Mouse (Mus musculus) cerebellum, adult (tissue): Measurements from ENCODE around the gene Cyp2c68.
"Not testable (repeated sequence)": the region's sequence is repeated elsewhere in the genome, so short reads cannot be mapped to it uniquely, and the experiment has no call there.

Source experiments
- ATAC-seq: cut with Nextera tagmentation; 2 replicates; pipeline ENCODE4 v1.9.2; 2017; ENCODE audit warnings: mild to moderate bottlenecking, moderate library complexity, mixed read lengths; ENCODE audit not compliant: insufficient number of reproducible peaks, low FRiP score, low TSS enrichment

Cyp2c68 gene

DNA sequence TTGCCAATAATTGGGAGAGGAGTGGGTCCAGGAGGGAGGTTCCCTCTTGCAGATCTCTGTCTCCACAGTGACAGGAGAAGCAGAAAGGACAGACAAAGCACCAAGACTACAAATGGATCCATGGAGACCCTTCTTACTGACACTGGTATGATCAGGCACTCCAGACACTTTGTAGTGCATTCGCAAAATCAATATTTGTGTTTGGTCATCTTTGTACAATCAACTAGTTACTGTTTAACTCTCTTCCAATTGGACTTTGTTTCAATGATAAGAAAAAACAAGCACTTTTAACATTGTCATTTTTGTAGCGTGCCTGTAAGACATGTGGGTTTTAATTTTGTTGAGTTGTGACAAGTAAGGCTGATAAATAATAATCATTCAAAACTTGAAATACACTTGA is at the start of gene Cyp2c68:
Cyp2c68 (minus strand) TSS at position 135 of the 400 bp plus-strand sequence.
- no peak for ATAC-seq

DNA sequence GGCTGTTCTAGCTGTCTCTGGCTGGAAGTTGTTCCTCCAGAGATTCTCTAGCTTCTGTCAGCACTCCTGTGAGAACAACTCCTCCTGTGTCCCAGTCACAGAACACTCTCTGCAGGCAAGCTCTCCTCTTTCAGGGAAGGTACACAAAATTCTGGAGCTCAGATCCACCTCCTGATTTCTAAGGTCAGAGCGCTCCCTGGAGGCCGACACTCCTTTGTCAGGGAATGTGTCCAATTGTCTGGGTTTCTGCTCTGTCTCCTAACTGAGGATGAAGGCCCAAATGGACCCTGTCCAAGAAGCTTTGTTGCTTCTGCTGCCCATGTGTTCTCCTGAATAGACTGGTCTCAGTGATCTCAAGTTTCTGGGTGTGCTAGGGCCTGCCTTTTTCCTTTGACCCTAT is 44.6 kb upstream of the Cyp2c68 start:
- not testable (repeated sequence) for ATAC-seq

DNA sequence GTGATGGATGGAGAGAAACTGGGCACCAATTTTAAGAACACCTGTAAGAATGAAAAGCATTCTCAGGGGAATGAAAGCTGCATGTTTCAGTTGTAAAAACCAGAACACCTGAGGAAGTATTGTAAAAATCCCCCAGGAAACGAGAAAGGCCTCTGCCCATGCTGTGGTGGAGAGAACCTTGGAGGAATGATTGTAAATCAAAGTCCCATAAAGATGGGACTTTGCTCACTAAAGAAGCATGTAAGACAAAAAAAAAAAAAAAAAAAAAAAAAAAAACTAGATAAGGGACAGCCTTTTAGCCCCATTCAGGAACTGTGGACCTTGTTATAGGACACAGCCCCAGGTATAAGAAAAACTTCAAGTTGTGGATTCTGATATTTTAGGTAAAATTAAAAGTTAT is 4.5 kb upstream of the Cyp2c68 start:
- ATAC-seq = no peak

DNA sequence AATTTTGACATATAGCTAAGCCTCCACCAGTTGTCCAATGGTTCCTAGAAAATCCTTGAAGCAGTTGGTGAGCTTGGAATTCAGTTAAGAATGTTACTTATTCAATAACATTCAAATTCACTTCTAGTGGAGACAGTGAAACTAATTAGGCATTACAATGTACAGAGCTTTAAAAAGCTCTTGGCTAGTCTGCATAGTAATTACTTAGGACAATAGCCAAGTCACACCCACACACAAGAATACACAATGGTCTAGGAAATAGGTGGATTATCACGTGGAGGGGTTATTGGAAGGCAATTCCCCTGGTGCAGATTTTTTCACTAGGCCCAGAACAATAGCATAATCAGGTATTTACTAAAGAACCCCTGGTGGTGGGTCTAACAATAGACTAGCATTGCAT is 3.5 kb upstream of the Cyp2c68 start:
- not testable (repeated sequence) for ATAC-seq

DNA sequence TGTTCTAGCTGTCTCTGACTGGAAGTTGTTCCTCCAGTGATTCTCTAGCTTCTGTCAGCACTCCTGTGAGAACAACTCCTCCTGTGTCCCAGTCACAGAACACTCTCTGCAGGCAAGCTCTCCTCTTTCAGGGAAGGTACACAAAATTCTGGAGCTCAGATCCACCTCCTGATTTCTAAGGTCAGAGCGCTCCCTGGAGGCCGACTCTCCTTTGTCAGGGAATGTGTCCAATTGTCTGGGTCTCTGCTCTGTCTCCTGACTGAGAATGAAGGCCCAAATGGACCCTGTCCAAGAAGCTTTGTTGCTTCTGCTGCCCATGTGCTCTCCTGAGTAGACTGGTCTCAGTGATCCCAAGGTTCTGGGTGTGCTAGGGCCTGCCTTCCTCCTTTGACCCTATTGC is 29.7 kb downstream of the Cyp2c68 start:
- not testable (repeated sequence) for ATAC-seq

DNA sequence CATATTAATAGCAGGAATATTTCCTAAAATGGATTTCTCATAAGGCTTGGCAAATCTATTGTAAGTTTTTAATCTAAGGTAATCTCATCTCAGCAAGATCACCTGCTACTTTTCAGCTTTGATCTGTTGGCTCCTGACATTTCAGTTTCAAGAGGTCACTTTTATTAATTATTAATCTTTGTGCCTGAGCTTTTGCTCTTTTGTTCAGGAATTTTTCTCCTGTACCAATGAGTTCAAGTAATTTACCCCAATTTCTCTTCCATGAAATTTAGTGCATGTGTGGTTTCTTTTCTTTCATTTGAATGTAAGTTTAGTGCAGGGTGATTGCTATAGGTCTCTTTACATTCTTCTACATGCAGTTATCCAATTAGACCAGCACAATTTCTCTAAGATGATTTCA is 75.2 kb downstream of the Cyp2c68 start:
- not testable (repeated sequence) for ATAC-seq

DNA sequence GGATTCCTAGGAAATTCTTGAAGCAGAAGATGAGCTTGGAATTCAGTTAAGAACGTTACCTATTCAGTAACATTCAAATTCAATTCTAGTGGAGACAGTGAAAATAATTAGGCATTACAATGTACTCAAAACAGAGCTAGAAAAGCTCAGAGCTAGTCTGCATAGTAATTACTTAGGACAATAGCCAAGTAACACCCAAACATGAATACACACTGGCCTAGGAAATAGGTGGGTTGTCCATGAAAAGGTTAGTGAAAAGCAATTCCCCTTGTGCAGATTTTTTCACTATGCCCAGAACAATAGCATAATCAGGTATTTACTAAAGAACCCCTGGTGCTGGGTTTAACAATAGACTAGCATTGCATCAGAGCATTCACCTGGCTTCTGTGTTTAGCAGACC is 88.5 kb downstream of the Cyp2c68 start:
- ATAC-seq = no peak

DNA sequence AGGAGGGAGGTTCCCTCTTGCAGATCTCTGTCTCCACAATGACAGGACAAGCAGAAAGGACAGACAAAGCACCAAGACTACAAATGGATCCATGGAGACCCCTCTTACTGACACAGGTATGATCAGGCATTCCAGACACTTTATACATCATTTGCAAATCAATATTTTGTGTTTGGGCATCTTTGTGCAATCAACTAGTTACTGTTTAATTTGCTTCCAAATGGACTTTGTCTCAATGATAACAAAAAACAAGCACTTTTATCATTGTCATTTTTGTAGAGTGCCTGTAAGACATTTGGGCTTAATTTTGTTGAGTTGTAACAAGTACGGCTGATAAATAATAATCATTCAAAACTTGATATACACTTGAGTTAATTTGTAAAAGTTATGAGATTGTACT is 91.9 kb downstream of the Cyp2c68 start, which contains the start of gene Cyp2c67:
Cyp2c67 (minus strand) TSS at position 114 of the 400 bp plus-strand sequence.
- ATAC-seq = no peak

DNA sequence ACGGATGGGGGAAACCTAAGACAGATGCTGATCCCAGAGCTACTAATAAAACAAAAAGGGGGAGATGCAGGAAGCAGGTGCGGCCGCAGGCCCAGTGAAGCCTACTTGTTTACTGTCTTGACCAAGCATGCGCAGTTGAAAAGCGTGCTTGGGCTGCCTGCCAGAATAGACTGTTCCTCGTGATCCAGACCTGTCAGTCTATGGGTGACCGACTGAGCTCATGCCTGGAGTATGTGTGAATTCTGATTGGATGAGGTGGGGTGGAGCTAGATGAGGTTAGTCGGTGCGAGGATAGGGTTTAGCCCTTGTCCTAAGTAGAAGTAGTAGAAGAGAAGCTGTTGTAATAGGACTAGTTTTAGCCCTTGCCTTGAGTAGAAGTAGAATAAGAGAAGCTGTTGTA is 93.3 kb downstream of the Cyp2c68 start:
- no peak for ATAC-seq

DNA sequence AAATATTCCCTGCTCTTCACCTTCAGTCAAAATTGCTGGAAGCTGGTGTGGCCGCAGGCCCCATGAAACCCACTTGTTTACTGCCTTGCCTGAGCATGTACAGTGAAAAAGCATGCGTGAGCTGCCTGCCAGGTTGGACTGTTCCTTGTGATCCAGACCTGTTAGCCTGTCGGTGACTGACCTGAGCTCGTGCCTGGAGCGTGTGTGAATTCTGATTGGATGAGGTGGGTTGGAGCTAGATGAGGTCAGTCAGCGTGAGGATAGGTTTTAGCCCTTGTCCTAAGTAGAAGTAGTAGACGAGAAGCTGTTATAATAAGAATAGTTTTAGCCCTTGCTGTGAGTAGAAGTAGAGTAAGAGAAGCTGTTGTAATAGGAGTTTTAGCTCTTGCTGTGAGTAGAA is 96.3 kb downstream of the Cyp2c68 start:
- ATAC-seq = not testable (repeated sequence)
